Mouse (Mus musculus): ENCODE measurements at regions not wholly inside any gene's neighbourhood (a gene's known extent, or its start where the extent isn't known, plus 50 kb on each side); places are given as distances from the start of the nearest gene placed in this dataset.
A peak's percentile ranks its signal among the peaks of the same experiment; 100 is the strongest.

- no peak for DNase-seq (ENCODE audit: low spot score in 2 of 2)
Observed at GRCm38 (mm10) chr7:52594806-52595205, 579.3 kb upstream of the 1700015G11Rik start.

DNA sequence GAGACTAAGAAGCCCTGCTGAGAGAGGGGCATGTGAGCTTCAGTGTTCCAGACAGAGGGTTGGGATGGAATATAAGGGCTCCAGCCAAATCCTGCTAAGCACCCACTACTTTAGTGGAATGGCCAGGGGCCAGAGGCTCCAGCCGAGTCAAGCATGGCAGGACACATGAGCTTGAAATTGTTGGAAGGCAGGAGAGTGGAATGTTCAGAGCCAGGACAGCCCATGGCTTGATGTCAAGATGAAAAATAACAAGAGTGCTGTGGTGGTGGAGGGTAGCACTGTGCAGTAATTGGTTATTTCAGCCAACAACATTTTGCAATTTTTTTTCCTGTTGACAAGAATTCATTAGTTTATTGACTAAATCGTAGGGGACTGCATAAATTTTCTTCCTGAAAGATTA, 567.6 kb upstream of the 1700015G11Rik start:
- peak; percentile 3 to 16 for DNase-seq (ENCODE audit: low spot score in 2 of 2)
